Mouse (Mus musculus) lung, embryonic 16.5 days (tissue): ENCODE results near the gene Tbx4. TPM values are rescaled to one million over a fixed set of nuclear protein-coding genes. Genes with fewer than 3 reads are reported as not detected.

Experiments used
- ATAC-seq: fragments of 200-750 bp; cut with Nextera tagmentation; 2 replicates; pipeline ENCODE4 v1.8.0; 2017; ENCODE audit warnings: low read depth, mild to moderate bottlenecking, moderate library complexity
- H3K27ac ChIP-seq: fragments of 300-500 bp; sonication (generic); 2 replicates; pipeline ENCODE4 v1.5.1; 2014; ENCODE audit warnings: mild to moderate bottlenecking, control low read depth, low read length
- H3K27me3 ChIP-seq: fragments of 300-500 bp; sonication (generic); 2 replicates; pipeline ENCODE4 v1.6.1; 2014; ENCODE audit warnings: low read depth, low read length, mixed read lengths; ENCODE audit not compliant: control insufficient read depth, insufficient read depth
- H3K36me3 ChIP-seq: fragments of 300-500 bp; sonication (generic); 2 replicates; pipeline ENCODE4 v1.6.1; 2014; ENCODE audit warnings: low read length; ENCODE audit not compliant: control insufficient read depth, insufficient read depth
- H3K4me1 ChIP-seq: fragments of 300-500 bp; sonication (generic); replicated peaks from 2 replicates; pipeline ENCODE4 v1.6.1; 2014; ENCODE audit warnings: low read length, mixed read lengths; ENCODE audit not compliant: control insufficient read depth, insufficient read depth
- H3K4me2 ChIP-seq: fragments of 300-500 bp; sonication (generic); 2 replicates; pipeline ENCODE4 v1.6.1; 2014; ENCODE audit warnings: low read depth, low read length, control low read depth
- H3K4me3 ChIP-seq: fragments of 300-500 bp; sonication (generic); 2 replicates; pipeline ENCODE4 v1.5.1; 2014; ENCODE audit warnings: mild to moderate bottlenecking, low read length, control low read depth
- H3K9ac ChIP-seq: fragments of 300-500 bp; sonication (generic); 2 replicates; pipeline ENCODE4 v1.6.1; 2014; ENCODE audit warnings: low read length, control low read depth
- H3K9me3 ChIP-seq: fragments of 300-500 bp; sonication (generic); 2 replicates; pipeline ENCODE4 v1.6.1; 2016; ENCODE audit warnings: low read length; ENCODE audit not compliant: control insufficient read depth
- WGBS: fragments of 180-500 bp; shearing (Covaris S2); extraction: QIAGEN DNeasy Blood & Tissue Kit; methylation state at CpG from one replicate; pipeline ENCODE4 v1.1.7; 2014; 5-methylcytosine and 5-hydroxymethylcytosine counted together
- polyA plus RNA-seq: library from polyadenylated mRNA; unstranded; fragments of >200 nt; fragmentation: Nextera tagmentation; extraction: Ambion mirVana; gene quantifications from 2 replicates; pipeline ENCODE4 v1.2.1, GENCODE M21; 2015

The Tbx4 gene
- polyA plus RNA-seq = 61.4 and 70.5 TPM in 2 replicates

DNA sequence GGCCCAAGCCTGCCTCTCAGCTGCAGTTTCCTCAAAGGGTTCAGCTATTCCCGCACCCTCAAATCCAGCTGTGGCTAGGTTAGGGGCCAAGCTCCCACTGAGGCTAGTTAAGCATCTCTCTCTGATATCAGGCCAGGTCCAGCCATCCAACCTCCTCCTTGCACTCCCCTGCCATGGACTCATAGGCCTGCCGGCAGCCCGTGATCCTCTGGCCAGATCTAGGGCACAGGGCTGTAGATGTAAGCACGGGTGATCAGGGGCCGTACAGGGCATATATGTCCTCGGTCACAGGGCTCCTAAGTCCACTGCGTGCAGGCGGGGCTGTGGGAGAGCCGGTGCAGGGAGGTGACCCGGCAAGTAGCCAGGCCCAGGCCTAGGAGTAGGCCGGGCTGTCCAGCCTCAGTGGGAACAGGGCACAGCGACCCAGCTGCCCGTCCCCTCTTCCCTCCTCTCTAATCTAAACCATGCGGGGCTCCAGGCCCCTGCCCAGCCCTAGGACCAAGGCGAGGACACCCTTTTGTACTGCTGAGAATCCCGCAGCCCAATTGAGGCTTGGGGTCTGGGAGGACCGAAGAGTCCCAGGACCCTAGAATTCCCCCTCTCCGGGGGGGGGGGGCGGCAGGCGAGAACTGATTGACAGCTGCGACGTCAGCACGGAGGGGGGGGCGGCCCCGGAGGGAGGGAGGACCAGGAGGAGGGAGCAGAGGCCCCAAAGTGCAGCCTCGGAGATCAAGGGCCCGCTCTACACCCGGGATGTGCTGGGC, at the start of gene Tbx4:
Gene Tbx4 (plus strand): TSS at position 758 of the 764 bp plus-strand sequence.
- Histone ChIP-seq H3K27ac (peak within 1 kb of the TSS; percentile 89), H3K9ac (peak within 1 kb of the TSS; percentile 88), H3K4me3 (peak within 1 kb of the TSS; percentile 64), H3K4me2 (peak within 1 kb of the TSS; percentile 41), H3K36me3 (no peaks in the 10 kb centered on the region), H3K27me3 (peaks cover 41% of the 10 kb centered on the region), H3K9me3 (no peaks in the 10 kb centered on the region), H3K4me1 (peaks cover 3% of the 10 kb centered on the region; the same call in 1 of the 2 replicates)
- peak; percentile 79 for ATAC-seq
- 12% methylated on average over 24 of the region's 28 CpGs for WGBS

DNA sequence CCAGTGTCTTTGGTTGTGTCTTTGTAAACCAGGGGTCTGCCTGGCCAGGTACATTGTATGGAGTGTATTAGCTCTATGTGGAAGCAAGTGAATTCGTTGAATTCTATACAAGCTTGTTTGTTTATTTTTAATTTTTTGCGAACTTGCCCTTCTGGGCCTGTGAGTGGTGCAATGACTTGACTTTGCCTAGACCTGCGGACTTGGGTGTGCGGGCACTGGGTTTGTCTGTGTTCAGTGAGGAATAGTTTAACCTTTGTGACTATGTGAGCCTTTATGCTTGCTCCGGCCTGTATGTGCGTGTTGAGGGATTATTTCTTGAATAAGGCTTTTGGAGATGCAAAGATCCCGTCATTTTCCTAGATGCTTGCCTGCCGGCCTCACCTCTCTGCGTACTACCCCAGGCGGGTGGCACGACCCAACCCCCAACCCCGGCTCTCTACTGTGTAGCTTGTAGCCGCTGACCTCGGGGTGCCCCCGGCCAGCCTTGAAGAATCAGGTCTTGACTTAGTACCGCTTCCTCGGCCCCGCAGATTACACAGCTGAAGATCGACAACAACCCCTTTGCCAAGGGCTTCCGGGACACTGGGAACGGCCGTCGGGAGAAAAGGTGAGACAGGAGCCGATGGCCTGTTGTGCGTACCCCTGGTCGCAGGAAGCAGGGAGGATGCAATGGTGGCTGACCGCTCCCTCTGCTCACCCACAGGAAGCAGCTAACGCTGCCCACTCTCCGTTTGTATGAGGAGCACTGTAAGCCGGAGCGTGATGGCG, 49.5 kb upstream of the Tbx4 start:
- Histone ChIP-seq H3K36me3 (peaks cover 3% of the 10 kb centered on the region; the same call in 1 of the 2 replicates), H3K27me3 (peaks cover 63% of the 10 kb centered on the region), H3K9ac (peak overlapping the region; percentile 93), H3K4me1 (peaks cover 13% of the 10 kb centered on the region), H3K27ac (peak overlapping the region; percentile 96), H3K9me3 (no peaks in the 10 kb centered on the region), H3K4me2 (peak overlapping the region; percentile 91), H3K4me3 (peak overlapping the region; percentile 73)
- no peak for ATAC-seq
- WGBS = 4% methylated on average over 32 of the region's 32 CpGs

DNA sequence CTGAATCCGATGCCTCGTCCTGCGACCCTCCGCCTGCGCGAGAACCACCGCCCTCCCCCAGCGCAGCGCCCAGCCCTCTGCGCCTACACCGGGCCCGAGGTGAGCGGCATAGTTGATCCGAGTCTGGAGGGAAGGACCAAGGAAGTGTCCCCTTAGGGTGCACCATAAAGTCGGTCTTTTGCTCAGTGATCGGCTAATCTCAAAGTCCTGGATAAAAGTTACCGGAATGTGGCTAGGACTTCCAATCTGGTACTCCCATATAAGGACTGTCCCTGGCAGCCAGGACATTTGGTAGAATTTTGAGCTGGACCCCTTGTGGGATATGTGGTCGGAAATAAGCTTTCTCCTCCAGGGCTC, 49.0 kb upstream of the Tbx4 start:
- WGBS = 2% methylated on average over 18 of the region's 18 CpGs
- Histone ChIP-seq H3K9ac (peak overlapping the region; percentile 93), H3K36me3 (peaks cover 3% of the 10 kb centered on the region; the same call in 1 of the 2 replicates), H3K27ac (peak overlapping the region; percentile 96), H3K4me1 (peaks cover 10% of the 10 kb centered on the region), H3K4me3 (peak overlapping the region; percentile 73), H3K4me2 (peak overlapping the region; percentile 91), H3K9me3 (no peaks in the 10 kb centered on the region), H3K27me3 (peaks cover 63% of the 10 kb centered on the region)
- ATAC-seq = no peak

DNA sequence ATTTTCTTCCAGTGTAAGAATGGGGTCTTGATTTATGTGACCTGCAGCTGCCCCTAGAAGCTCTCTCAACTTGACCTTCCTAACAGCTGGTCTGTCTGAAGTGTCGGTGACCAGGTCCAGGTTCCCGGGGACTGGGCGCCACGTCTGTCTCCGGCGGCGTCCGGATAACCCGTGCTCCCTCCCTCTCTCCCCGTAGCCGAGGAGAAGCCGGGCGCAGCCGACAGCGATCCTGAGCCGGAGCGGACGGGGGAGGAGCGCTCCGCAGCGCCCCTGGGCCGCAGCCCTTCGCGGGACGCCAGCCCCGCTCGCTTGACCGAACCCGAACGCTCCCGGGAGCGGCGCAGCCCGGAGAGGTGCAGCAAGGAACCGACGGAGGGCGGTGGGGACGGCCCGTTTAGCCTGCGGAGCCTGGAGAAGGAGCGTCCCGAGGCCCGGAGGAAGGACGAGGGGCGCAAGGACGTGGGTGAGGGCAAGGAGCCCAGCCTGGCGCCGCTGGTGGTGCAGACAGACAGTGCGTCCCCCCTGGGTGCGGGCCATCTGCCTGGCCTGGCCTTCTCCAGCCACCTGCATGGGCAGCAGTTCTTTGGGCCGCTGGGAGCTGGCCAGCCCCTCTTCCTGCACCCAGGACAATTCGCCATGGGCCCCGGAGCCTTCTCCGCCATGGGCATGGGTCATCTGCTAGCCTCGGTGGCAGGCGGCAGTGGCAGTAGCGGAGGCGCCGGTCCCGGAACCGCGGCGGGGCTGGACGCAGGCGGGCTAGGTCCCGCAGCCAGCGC, 48.4 kb upstream of the Tbx4 start:
- Histone ChIP-seq H3K36me3 (peaks cover 3% of the 10 kb centered on the region; the same call in 1 of the 2 replicates), H3K4me2 (peak overlapping the region; percentile 91), H3K9ac (peak overlapping the region; percentile 93), H3K27me3 (peaks cover 63% of the 10 kb centered on the region), H3K27ac (peak overlapping the region; percentile 96), H3K9me3 (no peaks in the 10 kb centered on the region), H3K4me1 (peaks cover 9% of the 10 kb centered on the region), H3K4me3 (peak overlapping the region; percentile 73)
- 1% methylated on average over 62 of the region's 67 CpGs for WGBS
- no peak for ATAC-seq

DNA sequence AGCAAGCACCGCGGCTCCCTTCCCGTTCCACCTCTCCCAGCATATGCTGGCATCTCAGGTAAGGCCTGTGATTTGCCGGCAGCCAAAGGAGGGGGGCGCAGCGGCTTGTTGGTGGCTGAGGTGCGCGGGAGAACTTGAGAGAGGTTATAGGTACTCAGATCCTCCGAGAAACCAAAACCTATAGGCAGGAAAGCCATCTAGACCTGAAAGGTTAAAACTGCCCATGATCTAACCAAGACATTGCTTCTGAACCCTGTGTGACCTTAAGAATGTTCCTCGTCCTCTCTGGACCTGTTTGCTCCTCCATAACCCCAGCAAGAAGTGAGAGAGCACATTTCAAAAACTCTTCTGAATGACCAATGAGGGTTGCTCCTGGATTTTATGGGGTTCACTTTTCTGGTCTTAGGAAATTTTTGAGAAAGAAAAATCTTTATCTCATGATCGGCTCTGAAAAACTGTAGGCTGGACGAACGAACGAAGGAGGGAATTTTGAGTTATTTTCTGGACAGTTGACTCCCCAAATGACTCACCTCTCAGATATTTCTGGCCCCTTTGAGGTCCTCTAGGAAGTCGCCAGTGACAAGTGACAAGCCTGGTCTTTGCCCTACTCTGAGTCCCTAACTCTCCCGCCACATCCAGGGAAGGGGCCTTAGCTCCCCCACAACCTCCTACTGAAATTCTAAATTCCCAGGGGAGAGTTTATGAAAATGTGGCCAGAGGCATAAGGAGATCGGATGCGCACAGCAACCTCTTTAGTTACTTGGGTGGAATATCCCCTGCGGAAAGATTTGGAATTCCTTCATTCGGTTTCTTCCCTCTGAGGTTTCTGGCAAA, 47.6 kb upstream of the Tbx4 start:
- Histone ChIP-seq H3K36me3 (peaks cover 3% of the 10 kb centered on the region; the same call in 1 of the 2 replicates), H3K4me3 (peak overlapping the region; percentile 73), H3K27ac (peak overlapping the region; percentile 96), H3K4me2 (peak overlapping the region; percentile 91), H3K4me1 (peaks cover 12% of the 10 kb centered on the region), H3K27me3 (peaks cover 63% of the 10 kb centered on the region), H3K9ac (peak overlapping the region; percentile 93), H3K9me3 (no peaks in the 10 kb centered on the region)
- no peak for ATAC-seq
- WGBS = 12% methylated on average over 20 of the region's 20 CpGs

DNA sequence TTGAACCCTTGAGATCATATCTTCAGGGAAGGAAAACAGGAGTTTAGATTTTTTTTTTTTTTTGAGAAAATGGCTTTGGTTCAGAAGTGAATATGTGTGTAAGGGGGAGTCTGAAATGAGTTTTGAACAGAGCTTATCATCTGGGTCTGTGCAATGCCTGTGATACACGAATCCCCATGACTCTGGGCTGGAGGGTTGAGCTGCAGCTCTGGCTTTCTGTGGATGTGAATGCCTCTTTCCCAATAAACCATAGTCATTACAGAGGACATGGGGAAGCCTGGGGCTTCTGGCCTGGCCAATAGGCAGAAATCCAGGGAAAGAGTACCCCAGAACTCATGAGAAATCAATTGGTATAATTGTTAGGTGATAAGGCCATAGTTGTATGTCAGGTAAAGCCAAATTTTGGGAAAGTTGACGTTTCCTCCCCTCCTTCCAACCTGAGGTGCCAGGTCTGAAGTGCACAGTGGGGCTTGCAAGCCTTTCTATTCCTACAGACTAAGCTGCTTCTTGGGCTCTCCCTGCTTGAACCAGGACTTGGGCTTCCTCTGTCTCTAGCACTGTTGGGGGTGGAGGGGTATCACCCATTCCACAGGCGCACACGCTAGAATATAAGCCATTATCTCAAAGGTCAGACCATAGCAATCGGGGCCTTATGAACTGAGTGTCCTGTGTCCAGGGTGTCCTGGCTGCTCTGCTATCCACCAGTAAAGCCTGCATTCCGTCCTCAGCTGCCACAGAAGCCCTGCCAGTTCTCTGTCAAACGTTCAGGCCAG, 46.8 kb upstream of the Tbx4 start:
- Histone ChIP-seq H3K4me2 (peak overlapping the region; percentile 91), H3K4me3 (peak overlapping the region; percentile 73), H3K36me3 (peaks cover 3% of the 10 kb centered on the region; the same call in 1 of the 2 replicates), H3K9me3 (no peaks in the 10 kb centered on the region), H3K4me1 (peaks cover 15% of the 10 kb centered on the region), H3K27ac (peak overlapping the region; percentile 96), H3K27me3 (peaks cover 58% of the 10 kb centered on the region), H3K9ac (peak overlapping the region; percentile 93)
- WGBS = 20% methylated on average over 7 of the region's 7 CpGs
- ATAC-seq = no peak

DNA sequence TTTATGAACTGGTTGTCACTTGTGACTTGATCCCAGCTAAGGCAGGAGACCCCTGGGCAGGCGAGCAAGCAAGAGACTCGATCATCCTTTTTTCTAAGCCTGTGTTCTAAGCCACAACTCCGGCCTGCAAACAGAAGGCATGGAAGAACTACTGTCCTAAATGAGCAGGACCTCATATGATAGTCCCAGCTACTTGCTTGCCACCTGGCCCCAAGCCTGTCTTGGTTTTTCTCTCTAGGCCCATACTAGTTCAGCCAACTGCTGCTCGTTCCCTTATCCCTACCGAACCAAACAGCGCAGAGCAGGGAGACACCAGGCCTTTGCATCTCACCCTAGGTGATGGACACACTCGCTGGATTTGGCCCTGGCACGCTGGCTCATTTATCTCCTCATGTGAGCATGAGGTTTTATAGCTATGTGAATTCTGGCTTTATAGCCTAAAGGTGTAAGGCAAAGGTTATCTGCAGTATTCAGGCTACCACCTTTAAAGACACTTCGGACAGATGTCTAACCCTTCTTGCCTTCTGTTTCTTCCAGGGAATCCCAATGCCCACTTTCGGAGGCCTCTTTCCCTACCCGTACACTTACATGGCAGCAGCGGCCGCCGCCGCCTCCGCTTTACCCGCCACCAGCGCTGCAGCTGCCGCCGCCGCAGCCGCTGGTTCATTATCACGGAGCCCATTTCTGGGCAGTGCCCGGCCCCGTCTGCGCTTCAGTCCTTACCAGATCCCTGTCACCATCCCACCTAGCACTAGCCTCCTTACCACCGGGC, 46.0 kb upstream of the Tbx4 start:
- Histone ChIP-seq H3K4me1 (peaks cover 18% of the 10 kb centered on the region), H3K27ac (peak overlapping the region; percentile 96), H3K9ac (peak overlapping the region; percentile 93), H3K9me3 (no peaks in the 10 kb centered on the region), H3K4me2 (peak overlapping the region; percentile 91), H3K36me3 (peaks cover 3% of the 10 kb centered on the region; the same call in 1 of the 2 replicates), H3K4me3 (peak overlapping the region; percentile 73), H3K27me3 (peaks cover 51% of the 10 kb centered on the region)
- no peak for ATAC-seq
- WGBS = 10% methylated on average over 27 of the region's 27 CpGs
